Mouse (Mus musculus) bone marrow, adult 2 months (tissue): ENCODE results near the gene Ubl3. TPM values are rescaled to one million over a fixed set of nuclear protein-coding genes. Genes with fewer than 3 reads are reported as not detected.
A peak's percentile ranks its signal among the peaks of the same experiment; 100 is the strongest.

ENCODE experiments used
- H3K27ac ChIP-seq: fragments of 200-500 bp; 2 replicates; pipeline ENCODE4 v1.5.1; 2012; ENCODE audit warnings: low read depth, mild to moderate bottlenecking, control low read depth, inconsistent platforms, low read length; ENCODE audit not compliant: control insufficient read depth, poor library complexity, insufficient read depth
- H3K4me1 ChIP-seq: fragments of 200-500 bp; 2 replicates; pipeline ENCODE4 v1.6.1; 2011; ENCODE audit warnings: low read length; ENCODE audit not compliant: control insufficient read depth, insufficient read depth
- H3K4me3 ChIP-seq: fragments of 200-500 bp; replicated peaks from 2 replicates; pipeline ENCODE3; 2011; ENCODE audit warnings: mild to moderate bottlenecking, low read depth, low read length, control low read depth; ENCODE audit not compliant: control insufficient read depth
- CTCF ChIP-seq: fragments of 200-500 bp; IDR thresholded peaks from 2 replicates; pipeline ENCODE4 v1.5.1; 2011; ENCODE audit warnings: low read length, control low read depth; ENCODE audit not compliant: control insufficient read depth, insufficient read depth
- POLR2A ChIP-seq: fragments of 200-500 bp; IDR thresholded peaks from 2 replicates; pipeline ENCODE4 v1.6.1; 2011; ENCODE audit warnings: low read depth, mild to moderate bottlenecking, control low read depth, low read length, borderline replicate concordance; ENCODE audit not compliant: control insufficient read depth
- WGBS: fragments of 180-500 bp; shearing (Covaris S2); methylation state at CpG from one replicate; pipeline ENCODE4 v1.1.7; 2018; 5-methylcytosine and 5-hydroxymethylcytosine counted together
- polyA plus RNA-seq: library from polyadenylated mRNA; stranded (reverse); fragments of >200 nt; gene quantifications from 2 replicates; pipeline ENCODE4 v1.2.4, GENCODE M21; 2011; ENCODE audit warnings: low replicate concordance; ENCODE audit not compliant: missing spikeins, insufficient read depth, insufficient read length

The Ubl3 gene
- polyA plus RNA-seq, 1 experiment: 31.1 TPM

GRCm38 (mm10) chr5:148495173-148495572 lies 57.4 kb downstream of the Ubl3 start:
- TF ChIP-seq CTCF: no peak
- no peak for TF ChIP-seq POLR2A

GRCm38 (mm10) chr5:148494249-148494648 lies 58.3 kb downstream of the Ubl3 start:
- no peak overlapping the region for H3K4me3 ChIP-seq
- H3K27ac ChIP-seq: no peak overlapping the region
- WGBS: 79% methylated on average over 5 of the region's 5 CpGs
- TF ChIP-seq CTCF (no peak), POLR2A (no peak)
- no peaks in the 10 kb centered on the region; the same call in 1 of the 2 replicates for H3K4me1 ChIP-seq

More at GRCm38 (mm10) chr5:148495173-148495572, 57.4 kb downstream of the Ubl3 start:
- Histone ChIP-seq H3K27ac (peak overlapping the region; percentile 44), H3K4me1 (no peaks in the 10 kb centered on the region; the same call in 1 of the 2 replicates), H3K4me3 (peak overlapping the region; percentile 30)
- WGBS: 6% methylated on average over 10 of the region's 10 CpGs

- 8% methylated on average over 4 of the region's 4 CpGs for WGBS
- Histone ChIP-seq H3K4me3 (no peak overlapping the region), H3K27ac (peak overlapping the region; percentile 3; the same call in 1 of the 2 replicates), H3K4me1 (no peaks in the 10 kb centered on the region; the same call in 1 of the 2 replicates)
- no peak for TF ChIP-seq POLR2A
- TF ChIP-seq CTCF: no peak
Observed at GRCm38 (mm10) chr5:148493025-148493424, 59.6 kb downstream of the Ubl3 start.

- H3K27ac ChIP-seq: no peak overlapping the region
Observed at GRCm38 (mm10) chr5:148490391-148490790, 62.2 kb downstream of the Ubl3 start.

GRCm38 (mm10) chr5:148489724-148490193 lies 62.8 kb downstream of the Ubl3 start:
- H3K4me1 ChIP-seq: no peaks in the 10 kb centered on the region; the same call in 1 of the 2 replicates
- whole genome bisulfite sequencing: 8% methylated on average over 10 of the region's 10 CpGs
- H3K4me3 ChIP-seq: no peak overlapping the region
- TF ChIP-seq POLR2A: no peak
- TF ChIP-seq CTCF: no peak
- H3K27ac ChIP-seq: no peak overlapping the region

More at GRCm38 (mm10) chr5:148490391-148490790, 62.2 kb downstream of the Ubl3 start:
- TF ChIP-seq CTCF (no peak), POLR2A (no peak)
- WGBS: 69% methylated on average over 3 of the region's 3 CpGs
- Histone ChIP-seq H3K4me3 (no peak overlapping the region), H3K4me1 (no peaks in the 10 kb centered on the region; the same call in 1 of the 2 replicates)

GRCm38 (mm10) chr5:148488891-148489723 lies 63.5 kb downstream of the Ubl3 start:
- Histone ChIP-seq H3K27ac (peak overlapping the region; percentile 69; the same call in 1 of the 2 replicates), H3K4me3 (peak overlapping the region; percentile 60), H3K4me1 (no peaks in the 10 kb centered on the region; the same call in 1 of the 2 replicates)
- 15% methylated on average over 13 of the region's 13 CpGs for WGBS
- TF ChIP-seq CTCF (no peak), POLR2A (no peak)

- Histone ChIP-seq H3K4me1 (no peaks in the 10 kb centered on the region), H3K27ac (no peak overlapping the region; the same call in 1 of the 2 replicates), H3K4me3 (no peak overlapping the region)
- 20% methylated on average over 11 of the region's 11 CpGs for WGBS
- TF ChIP-seq POLR2A: no peak
- TF ChIP-seq CTCF: no peak
Observed at GRCm38 (mm10) chr5:148486202-148486601, 66.4 kb downstream of the Ubl3 start.

GRCm38 (mm10) chr5:148481745-148482144 lies 70.8 kb downstream of the Ubl3 start:
- WGBS: 70% methylated on average over 3 of the region's 3 CpGs
- no peak for TF ChIP-seq POLR2A
- TF ChIP-seq CTCF: no peak
- Histone ChIP-seq H3K4me3 (no peak overlapping the region), H3K27ac (no peak overlapping the region), H3K4me1 (no peaks in the 10 kb centered on the region)
